Mouse (Mus musculus) spleen, adult 12 weeks (tissue): ENCODE data around the gene Sema3g.

Experiments used
- DNase-seq: peaks from one replicate; pipeline ENCODE4 v3.0.0; 2022; ENCODE audit warnings: low spot score

The Sema3g gene

GRCm38 (mm10) chr14:31195968-31196367, 21.7 kb upstream of the Sema3g start:
- no peak for DNase-seq

- DNase-seq = no peak
These were observed 19.8 kb upstream of the Sema3g start for GRCm38 (mm10) chr14:31197547-31198516.

- no peak for DNase-seq
These were observed 18.1 kb upstream of the Sema3g start for GRCm38 (mm10) chr14:31199599-31199998.

GRCm38 (mm10) chr14:31200038-31200437, 17.6 kb upstream of the Sema3g start:
- DNase-seq = no peak

GRCm38 (mm10) chr14:31204844-31205243, 12.8 kb upstream of the Sema3g start:
- DNase-seq = no peak

- no peak for DNase-seq
These were observed 12.5 kb upstream of the Sema3g start for GRCm38 (mm10) chr14:31205244-31205561.

- DNase-seq = no peak
These were observed 11.8 kb upstream of the Sema3g start for GRCm38 (mm10) chr14:31205562-31206467.

GRCm38 (mm10) chr14:31206472-31206981, 11.1 kb upstream of the Sema3g start:
- peak; percentile 87 for DNase-seq

GRCm38 (mm10) chr14:31207070-31207830, 10.4 kb upstream of the Sema3g start:
- no peak for DNase-seq

- DNase-seq = no peak
These were observed 9.6 kb upstream of the Sema3g start, which contains the start of gene Tnnc1 for GRCm38 (mm10) chr14:31208084-31208483. Tnnc1 (plus strand) TSS chr14:31208312.

- DNase-seq = no peak
These were observed 8.5 kb upstream of the Sema3g start for GRCm38 (mm10) chr14:31209133-31209557.

- no peak for DNase-seq
These were observed 5.8 kb upstream of the Sema3g start for GRCm38 (mm10) chr14:31211854-31212253.

GRCm38 (mm10) chr14:31212499-31212898, 5.2 kb upstream of the Sema3g start:
- no peak for DNase-seq

GRCm38 (mm10) chr14:31213868-31214267, 3.8 kb upstream of the Sema3g start:
- no peak for DNase-seq

- DNase-seq = no peak
These were observed 3.0 kb upstream of the Sema3g start for GRCm38 (mm10) chr14:31214684-31215083.

- peak; percentile 48 for DNase-seq
These were observed 2.3 kb upstream of the Sema3g start for GRCm38 (mm10) chr14:31215157-31216002.

- DNase-seq = no peak
These were observed 814 bp upstream of the Sema3g start, which contains the start of gene Nisch for GRCm38 (mm10) chr14:31216846-31217245. Nisch (minus strand) TSS chr14:31216946.

GRCm38 (mm10) chr14:31226978-31227377, 9.3 kb downstream of the Sema3g start:
- DNase-seq = no peak

GRCm38 (mm10) chr14:31228234-31228633, 10.6 kb downstream of the Sema3g start:
- DNase-seq = no peak

GRCm38 (mm10) chr14:31230442-31230841, 12.8 kb downstream of the Sema3g start:
- no peak for DNase-seq
